Mouse (Mus musculus): ENCODE results near the gene Cab39. TPM values are rescaled to one million over a fixed set of nuclear protein-coding genes. Genes with fewer than 3 reads are reported as not detected.

Gene Cab39
- total and polyA plus RNA-seq, 3 experiments: 90.2 to 239 (median 111) TPM

- in situ Hi-C loops (cut with MboI; ENCODE audit: low pct_ligation_motif_present, low pct_unique_long_range_greater_than_20kb, low sequenced_read_pairs): no loop called here
Observed at GRCm38 (mm10) chr1:85864383-85864782, 71.1 kb downstream of the Cab39 start.

GRCm38 (mm10) chr1:85870001-85870400, 76.8 kb downstream of the Cab39 start:
- no peak for TF ChIP-seq USF2 (conservative IDR thresholded peaks at IDR 0.05; ENCODE audit: low read depth, low read length)
- TF ChIP-seq UBTF (IDR thresholded peaks at IDR 0.05; ENCODE audit: low read depth, low read length): no peak
- no peak for TF ChIP-seq E2F4 (IDR thresholded peaks at IDR 0.05; ENCODE audit: insufficient replicate concordance, low read depth, low read length)
- no peak for TF ChIP-seq ELF1 (IDR thresholded peaks at IDR 0.05; ENCODE audit: low read depth, low read length)
- TF ChIP-seq MAZ (IDR thresholded peaks at IDR 0.05; ENCODE audit: low read depth, low read length): no peak
- no peak for TF ChIP-seq TCF12 (IDR thresholded peaks at IDR 0.05; ENCODE audit: low read depth, low read length)
- TF ChIP-seq ETS1 (conservative IDR thresholded peaks at IDR 0.05; ENCODE audit: low read depth, low read length): no peak
- TF ChIP-seq POLR2A (IDR thresholded peaks at IDR 0.05; ENCODE audit: low read depth, low read length): no peak
- TF ChIP-seq ZC3H11A (IDR thresholded peaks at IDR 0.05; ENCODE audit: low read depth, low read length): no peak
- TF ChIP-seq PAX5 (IDR thresholded peaks at IDR 0.05; ENCODE audit: low read length): no peak
- TF ChIP-seq NRF1 (IDR thresholded peaks at IDR 0.05; ENCODE audit: low read depth, low read length): no peak
- no peak for TF ChIP-seq RAD21 (IDR thresholded peaks at IDR 0.05; ENCODE audit: low read depth, low read length)
- TF ChIP-seq MEF2A (IDR thresholded peaks at IDR 0.05; ENCODE audit: borderline replicate concordance, low read depth, low read length): no peak
- TF ChIP-seq BHLHE40 (IDR thresholded peaks at IDR 0.05; ENCODE audit: low read depth, low read length): no peak
- no peak for TF ChIP-seq POLR2AphosphoS2 (IDR thresholded peaks at IDR 0.05; ENCODE audit: low read depth, low read length)
- no peaks in the 10 kb centered on the region for H3K4me1 ChIP-seq (ENCODE audit: control insufficient read depth in 1 of 2, insufficient read depth in 2 of 2)
- dilution Hi-C loops (cut with MboI; ENCODE audit: extremely low pct_ligation_motif_present, extremely low pct_unique_long_range_greater_than_20kb, low sequenced_read_pairs): no loop called here
- no peaks in the 10 kb centered on the region for H3K79me2 ChIP-seq (replicated peaks; ENCODE audit: control insufficient read depth, extremely low read depth, insufficient read depth, poor library complexity, severe bottlenecking)
- in situ Hi-C loops (cut with MboI; ENCODE audit: low pct_ligation_motif_present, low pct_unique_long_range_greater_than_20kb, low sequenced_read_pairs): no loop called here
- H3K9ac ChIP-seq (ENCODE audit: insufficient read depth, low read depth): no peak overlapping the region
- no peak overlapping the region for H3K27ac ChIP-seq (ENCODE audit: insufficient read depth, low read depth)
- no peak for DNase-seq (ENCODE audit: extremely low read depth)
- no peak overlapping the region for H3K4me2 ChIP-seq (ENCODE audit: insufficient read depth, low read depth, poor library complexity, severe bottlenecking)
- no peaks in the 10 kb centered on the region for H3K36me3 ChIP-seq (replicated peaks in 1 of 2; ENCODE audit: control insufficient read depth in 1 of 2, insufficient read depth in 1 of 2, low read length in 1 of 2)
- peaks cover 9% of the 10 kb centered on the region for H3K9me3 ChIP-seq (replicated peaks; ENCODE audit: low read length)
- no peaks in the 10 kb centered on the region for H3K27me3 ChIP-seq (replicated peaks)
- H3K4me3 ChIP-seq (replicated peaks in 1 of 3; ENCODE audit: low read depth in 2 of 3, low read length in 2 of 3, poor library complexity in 1 of 3): no peak overlapping the region

More at GRCm38 (mm10) chr1:85864383-85864782, 71.1 kb downstream of the Cab39 start:
- H3K36me3 ChIP-seq (replicated peaks in 1 of 2; ENCODE audit: control insufficient read depth in 1 of 2, insufficient read depth in 1 of 2, low read length in 1 of 2): no peaks in the 10 kb centered on the region
- no peak for TF ChIP-seq SMC3 (IDR thresholded peaks at IDR 0.05; ENCODE audit: low read depth, low read length)
- DNase-seq (ENCODE audit: extremely low read depth): no peak
- H3K4me3 ChIP-seq (replicated peaks in 1 of 3; ENCODE audit: low read depth in 2 of 3, low read length in 2 of 3, poor library complexity in 1 of 3): no peak overlapping the region
- dilution Hi-C loops (cut with MboI; ENCODE audit: extremely low pct_ligation_motif_present, extremely low pct_unique_long_range_greater_than_20kb, low sequenced_read_pairs): no loop called here
- H3K27me3 ChIP-seq (replicated peaks): no peaks in the 10 kb centered on the region
- H3K9me3 ChIP-seq (replicated peaks; ENCODE audit: low read length): peaks cover 17% of the 10 kb centered on the region
- no peak overlapping the region for H3K4me2 ChIP-seq (ENCODE audit: insufficient read depth, low read depth, poor library complexity, severe bottlenecking)
- no peaks in the 10 kb centered on the region for H3K79me2 ChIP-seq (replicated peaks; ENCODE audit: control insufficient read depth, extremely low read depth, insufficient read depth, poor library complexity, severe bottlenecking)
- H3K4me1 ChIP-seq (ENCODE audit: control insufficient read depth in 1 of 2, insufficient read depth in 2 of 2): no peaks in the 10 kb centered on the region
- H3K27ac ChIP-seq (ENCODE audit: insufficient read depth, low read depth): no peak overlapping the region
- no peak overlapping the region for H3K9ac ChIP-seq (ENCODE audit: insufficient read depth, low read depth)
